Mouse (Mus musculus) liver, embryonic 15.5 days (tissue): ENCODE results near the gene Lgr6. TPM values are rescaled to one million over a fixed set of nuclear protein-coding genes. Genes with fewer than 3 reads are reported as not detected.

Experiments used
- ATAC-seq: fragments of 200-750 bp; cut with Nextera tagmentation; 2 replicates; pipeline ENCODE4 v1.8.0; 2017; ENCODE audit warnings: moderate number of reproducible peaks, mild to moderate bottlenecking, moderate library complexity; ENCODE audit not compliant: insufficient read depth
- H3K27ac ChIP-seq: fragments of 300-500 bp; sonication (generic); replicated peaks from 2 replicates; pipeline ENCODE4 v1.5.1; 2015; ENCODE audit warnings: mild to moderate bottlenecking, inconsistent platforms
- H3K27me3 ChIP-seq: fragments of 300-500 bp; sonication (generic); 2 replicates; pipeline ENCODE4 v1.6.1; 2015; ENCODE audit warnings: mild to moderate bottlenecking, inconsistent platforms
- H3K36me3 ChIP-seq: fragments of 300-500 bp; sonication (generic); replicated peaks from 2 replicates; pipeline ENCODE4 v1.6.1; 2015; ENCODE audit warnings: moderate library complexity, mild to moderate bottlenecking, inconsistent platforms
- H3K4me1 ChIP-seq: fragments of 300-500 bp; sonication (generic); replicated peaks from 2 replicates; pipeline ENCODE4 v1.6.1; 2015; ENCODE audit warnings: inconsistent platforms
- H3K4me2 ChIP-seq: fragments of 300-500 bp; sonication (generic); 2 replicates; pipeline ENCODE4 v1.6.1; 2015; ENCODE audit warnings: moderate library complexity, mild to moderate bottlenecking, inconsistent platforms
- H3K4me3 ChIP-seq: fragments of 300-500 bp; sonication (generic); replicated peaks from 2 replicates; pipeline ENCODE4 v1.5.1; 2015; ENCODE audit warnings: mild to moderate bottlenecking, inconsistent platforms
- H3K9ac ChIP-seq: fragments of 300-500 bp; sonication (generic); 2 replicates; pipeline ENCODE4 v1.6.1; 2015; ENCODE audit warnings: moderate library complexity, mild to moderate bottlenecking, inconsistent platforms
- H3K9me3 ChIP-seq: fragments of 300-500 bp; sonication (generic); replicated peaks from 2 replicates; pipeline ENCODE4 v1.6.1; 2016; ENCODE audit warnings: inconsistent platforms
- WGBS: fragments of 180-500 bp; shearing (Covaris S2); methylation state at CpG from one replicate; pipeline ENCODE4 v1.1.7; 2015; ENCODE audit warnings: mixed read lengths; ENCODE audit not compliant: insufficient replicate concordance; 5-methylcytosine and 5-hydroxymethylcytosine counted together
- polyA plus RNA-seq: library from polyadenylated mRNA; unstranded; fragments of >200 nt; fragmentation: Nextera tagmentation; extraction: Ambion mirVana; gene quantifications from 2 replicates; pipeline ENCODE4 v1.2.1, GENCODE M21; 2015

Gene Lgr6
- polyA plus RNA-seq, 1 experiment from 2014 or later, result 0.18 TPM

DNA sequence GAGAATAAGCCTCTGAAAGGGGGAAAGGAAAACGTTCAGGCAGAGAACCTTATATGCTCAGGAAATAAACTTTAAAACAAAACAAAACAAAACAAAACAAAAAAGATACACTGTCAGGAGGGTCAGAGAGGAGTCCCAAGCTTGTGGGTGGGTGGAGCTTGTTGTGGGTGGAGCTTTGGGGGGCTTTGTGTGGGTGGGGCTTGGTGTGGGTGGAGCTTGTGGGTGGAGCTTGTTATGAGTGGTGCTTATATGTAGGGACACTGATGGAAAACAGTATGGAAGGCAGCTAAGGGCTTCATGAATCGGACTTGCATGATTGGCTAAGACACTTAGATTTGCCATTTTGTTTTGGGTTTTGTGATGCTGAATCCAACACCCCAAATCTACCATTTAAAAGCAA is 34.8 kb upstream of the Lgr6 start:
- Histone ChIP-seq H3K9ac (no peak overlapping the region), H3K9me3 (no peaks in the 10 kb centered on the region), H3K27ac (no peak overlapping the region), H3K27me3 (peaks cover under 1% of the 10 kb centered on the region; the same call in 1 of the 2 replicates), H3K4me3 (no peak overlapping the region), H3K36me3 (peaks cover 11% of the 10 kb centered on the region; the same call in 1 of the 2 replicates), H3K4me1 (no peaks in the 10 kb centered on the region; the same call in 1 of the 2 replicates), H3K4me2 (no peak overlapping the region)
- WGBS, result 74% methylated on average over 2 of the region's 2 CpGs
- no peak for ATAC-seq

DNA sequence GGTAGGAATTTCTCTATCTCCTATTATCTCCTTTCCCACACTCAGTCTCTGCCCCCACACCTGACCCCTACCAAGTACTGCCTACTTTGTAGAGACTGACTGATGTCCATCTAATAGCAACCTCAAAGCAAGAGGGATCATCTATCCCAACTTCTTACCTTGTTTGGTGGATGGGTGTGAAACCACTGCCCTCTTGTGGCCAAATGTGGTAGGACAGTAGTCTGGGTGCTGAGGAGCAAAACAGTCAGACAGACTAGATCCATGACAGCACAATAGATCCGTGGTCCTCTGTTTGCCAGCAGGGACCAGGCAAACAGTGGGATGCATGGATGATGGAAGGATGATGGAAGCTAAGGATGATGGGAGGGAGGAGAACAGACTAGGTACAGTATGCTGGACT is 31.4 kb upstream of the Lgr6 start:
- 0 out of 2 replicates have a peak, but pooled peaks cover 8% of the 10 kb centered on the region for H3K36me3 ChIP-seq
- WGBS, result 6% methylated on average over 1 of the region's 1 CpGs
- no peak overlapping the region for H3K27ac ChIP-seq
- no peaks in the 10 kb centered on the region for H3K27me3 ChIP-seq
- no peak overlapping the region for H3K9ac ChIP-seq
- no peaks in the 10 kb centered on the region for H3K9me3 ChIP-seq
- no peak for ATAC-seq
- peaks cover 33% of the 10 kb centered on the region for H3K4me1 ChIP-seq
- no peak overlapping the region for H3K4me2 ChIP-seq
- H3K4me3 ChIP-seq, result no peak overlapping the region

DNA sequence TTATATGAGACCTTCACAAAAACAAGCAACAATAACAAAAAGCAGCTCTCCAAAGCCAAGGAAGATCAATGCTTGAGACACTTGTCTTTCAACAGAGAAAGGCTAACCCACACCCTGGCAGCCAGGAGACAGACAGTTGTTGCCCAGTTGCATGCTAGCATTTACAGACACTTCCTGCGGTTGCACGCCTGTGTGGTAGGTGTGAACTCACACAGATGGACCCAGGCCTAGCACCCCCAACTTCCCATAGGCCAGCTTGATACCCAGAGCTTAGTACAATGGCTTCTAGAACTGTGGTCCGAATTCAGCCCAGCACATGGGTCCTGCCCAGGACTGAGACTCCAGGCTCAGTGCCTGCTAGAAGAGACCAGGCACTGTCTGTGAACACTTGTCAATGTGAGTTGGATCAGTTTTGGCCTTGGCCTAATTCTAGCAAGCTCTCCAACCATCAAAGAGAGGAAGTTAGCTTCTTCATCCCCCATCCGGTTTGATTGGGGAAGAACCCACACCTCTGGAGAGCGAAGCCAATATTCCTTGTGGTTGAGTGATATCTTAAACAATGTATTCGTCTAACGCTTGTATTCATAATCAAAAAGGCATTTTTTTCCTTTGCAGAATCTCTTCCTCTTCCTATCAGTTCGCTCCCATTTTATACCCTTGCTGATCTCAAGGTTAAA is 30.2 kb upstream of the Lgr6 start:
- ATAC-seq, result no peak
- H3K4me2 ChIP-seq, result no peak overlapping the region

DNA sequence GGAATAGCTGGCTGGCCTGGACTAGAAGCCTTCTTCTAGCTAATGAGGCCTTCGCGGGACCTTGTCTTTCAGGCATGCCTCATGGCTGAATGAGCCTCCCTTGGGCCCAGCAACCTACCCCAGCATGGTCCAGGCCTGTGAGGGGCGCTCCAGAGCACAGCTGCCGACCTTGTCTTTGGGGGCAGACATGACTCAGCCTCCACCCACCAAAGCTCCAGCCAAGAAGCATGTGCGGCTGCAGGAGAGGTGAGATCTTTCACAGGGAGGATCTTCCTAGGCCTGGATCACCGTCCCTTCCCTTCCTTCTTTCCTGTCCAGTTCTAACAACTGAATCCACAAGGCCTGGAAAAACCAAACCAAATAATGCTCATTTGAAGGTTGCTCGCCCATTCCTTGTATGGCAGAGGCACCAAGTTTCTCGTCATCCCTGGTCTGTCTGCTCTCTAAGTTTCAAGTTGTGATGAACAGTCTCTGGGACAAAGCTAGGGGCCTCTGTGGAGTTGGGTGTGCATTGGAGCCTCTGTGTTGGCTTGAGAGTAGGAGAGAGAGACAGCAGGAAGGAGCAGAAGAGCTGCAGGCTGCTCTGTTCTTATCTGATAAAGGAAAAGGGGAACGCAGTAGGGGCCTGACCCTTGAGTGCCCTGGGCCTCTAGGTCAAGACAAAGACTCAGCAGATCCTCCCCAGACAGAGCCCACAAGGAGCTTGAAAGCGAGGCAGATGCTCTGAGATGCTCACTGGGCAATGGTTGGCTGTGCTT is 28.8 kb upstream of the Lgr6 start:
- WGBS, result 23% methylated on average over 10 of the region's 10 CpGs
- Histone ChIP-seq H3K27me3 (peaks cover 9% of the 10 kb centered on the region), H3K4me3 (peak overlapping the region; percentile 41), H3K27ac (peak overlapping the region; percentile 75), H3K9me3 (no peaks in the 10 kb centered on the region), H3K4me1 (peaks cover 50% of the 10 kb centered on the region), H3K4me2 (peak overlapping the region; percentile 61), H3K9ac (0 out of 2 replicates have a peak overlapping the region, but pooled peaks have one; percentile 33), H3K36me3 (no peaks in the 10 kb centered on the region)
- ATAC-seq, result no peak; the same call in 1 of the 2 replicates

More for the DNA sequence above, 30.2 kb upstream of the Lgr6 start:
- WGBS, result 45% methylated on average over 8 of the region's 8 CpGs
- Histone ChIP-seq H3K27ac (no peak overlapping the region), H3K4me3 (no peak overlapping the region), H3K36me3 (0 out of 2 replicates have a peak, but pooled peaks cover 3% of the 10 kb centered on the region), H3K9me3 (no peaks in the 10 kb centered on the region), H3K4me1 (peaks cover 42% of the 10 kb centered on the region), H3K27me3 (no peaks in the 10 kb centered on the region), H3K9ac (no peak overlapping the region)

DNA sequence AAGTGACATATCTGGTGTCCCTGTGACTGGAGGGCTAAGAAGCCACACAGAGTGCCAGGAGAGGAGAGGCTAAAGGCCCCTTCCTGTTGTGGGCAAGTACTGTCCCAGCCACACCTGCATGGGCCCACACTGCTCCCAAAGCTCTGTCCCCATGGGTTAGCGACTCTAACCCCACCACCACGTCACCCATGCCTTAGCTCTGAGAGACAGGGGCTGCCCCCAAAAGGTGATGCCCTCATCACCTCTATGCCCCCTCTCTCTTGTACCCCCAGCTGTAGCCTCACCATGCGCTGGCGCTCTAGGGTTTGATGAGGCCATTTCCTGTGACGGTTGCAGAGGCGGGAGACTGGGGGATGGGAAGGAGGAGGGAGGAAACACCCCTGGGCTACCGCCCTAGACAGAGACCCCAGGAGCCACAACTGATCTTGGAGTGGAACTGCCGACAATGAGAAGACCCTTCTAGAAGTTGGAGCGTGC is 27.9 kb upstream of the Lgr6 start:
- Histone ChIP-seq H3K9me3 (no peaks in the 10 kb centered on the region), H3K27ac (peak overlapping the region; percentile 75), H3K4me1 (peaks cover 50% of the 10 kb centered on the region), H3K9ac (peak overlapping the region; percentile 33), H3K4me3 (peak overlapping the region; percentile 41), H3K36me3 (no peaks in the 10 kb centered on the region), H3K4me2 (peak overlapping the region; percentile 61), H3K27me3 (peaks cover 9% of the 10 kb centered on the region)
- WGBS, result 16% methylated on average over 9 of the region's 9 CpGs
- ATAC-seq, result peak; percentile 60

DNA sequence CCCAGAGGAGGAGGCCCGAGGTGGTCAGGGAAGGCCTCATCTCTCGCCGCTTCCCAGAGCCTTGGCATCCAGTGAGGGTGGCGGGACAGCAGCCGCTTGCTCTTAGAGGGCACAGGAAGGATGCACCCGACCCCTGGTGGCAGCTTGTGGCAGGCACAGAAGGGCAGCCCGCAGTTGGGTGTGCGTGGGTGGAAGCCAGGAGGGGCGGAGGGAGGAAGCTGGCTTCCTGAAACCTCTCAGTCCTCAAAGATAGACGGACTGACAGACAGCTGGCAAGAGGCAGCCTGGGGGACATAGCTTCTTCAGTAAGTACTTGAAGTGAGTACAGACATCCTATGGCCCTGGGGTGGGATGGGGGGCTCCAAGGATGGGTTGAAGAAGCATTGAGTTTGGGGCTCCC is 27.4 kb upstream of the Lgr6 start, which contains the start of gene Ptpn7:
Ptpn7 (plus strand) TSS at position 228 of the 400 bp plus-strand sequence.
- Histone ChIP-seq H3K4me1 (peaks cover 50% of the 10 kb centered on the region), H3K27me3 (peaks cover 9% of the 10 kb centered on the region), H3K27ac (peak within 1 kb of the TSS; percentile 75), H3K9me3 (no peaks in the 10 kb centered on the region), H3K9ac (peak within 1 kb of the TSS; percentile 33), H3K36me3 (no peaks in the 10 kb centered on the region), H3K4me3 (peak within 1 kb of the TSS; percentile 41), H3K4me2 (peak within 1 kb of the TSS; percentile 61)
- ATAC-seq, result peak; percentile 68
- 4% methylated on average over 10 of the region's 10 CpGs for WGBS

DNA sequence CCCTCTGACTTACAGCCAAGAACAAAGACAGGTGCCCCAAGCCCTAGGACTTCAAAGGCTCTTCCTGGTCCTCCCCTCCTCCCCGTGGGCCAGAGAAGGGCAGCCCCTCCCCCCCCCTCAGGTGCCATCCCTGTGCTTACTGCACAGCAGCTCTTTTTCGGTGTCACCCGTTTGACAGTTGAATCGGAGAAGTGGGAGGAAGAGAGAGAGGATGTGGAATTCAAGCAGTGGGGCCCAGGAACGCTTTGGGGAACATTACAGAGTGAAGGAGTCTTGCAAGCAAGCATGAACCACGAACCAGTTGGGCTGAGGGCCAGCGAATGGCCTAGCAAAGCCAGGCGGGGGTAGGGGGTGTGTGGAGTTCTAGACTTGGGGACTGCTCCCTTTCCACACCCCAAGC is 26.5 kb upstream of the Lgr6 start:
- no peaks in the 10 kb centered on the region for H3K36me3 ChIP-seq
- H3K9ac ChIP-seq, result no peak overlapping the region; the same call in 1 of the 2 replicates
- peaks cover 50% of the 10 kb centered on the region for H3K4me1 ChIP-seq
- no peaks in the 10 kb centered on the region for H3K9me3 ChIP-seq
- H3K27me3 ChIP-seq, result peaks cover 9% of the 10 kb centered on the region
- peak overlapping the region; percentile 75 for H3K27ac ChIP-seq
- H3K4me2 ChIP-seq, result peak overlapping the region; percentile 61
- no peak overlapping the region for H3K4me3 ChIP-seq
- 8% methylated on average over 8 of the region's 8 CpGs for WGBS
- ATAC-seq, result no peak

DNA sequence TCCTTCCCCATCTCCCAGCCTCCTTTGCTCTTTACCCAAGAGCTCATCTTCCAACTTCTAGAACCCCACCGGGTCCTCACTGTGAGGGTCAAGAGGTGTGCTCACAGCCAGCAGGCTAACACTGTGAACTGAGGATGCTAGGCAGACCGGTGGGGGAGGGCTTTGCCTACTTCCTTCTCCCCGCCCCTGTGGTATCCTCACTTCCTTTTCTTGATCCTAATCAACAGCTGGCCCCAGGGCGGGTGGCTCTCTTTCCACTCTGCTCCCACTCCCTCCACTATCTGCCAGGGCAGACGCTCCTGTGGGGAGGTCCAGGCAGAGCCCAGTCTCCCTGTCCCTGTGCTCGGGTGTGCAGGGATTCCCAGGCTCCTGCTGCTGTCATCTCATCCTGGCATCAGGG is 26.0 kb upstream of the Lgr6 start:
- H3K36me3 ChIP-seq, result no peaks in the 10 kb centered on the region
- H3K27me3 ChIP-seq, result peaks cover 9% of the 10 kb centered on the region
- H3K4me2 ChIP-seq, result peak overlapping the region; percentile 61
- peak overlapping the region; percentile 75 for H3K27ac ChIP-seq
- no peak for ATAC-seq
- WGBS, result 2% methylated on average over 6 of the region's 6 CpGs
- H3K4me3 ChIP-seq, result no peak overlapping the region
- peaks cover 50% of the 10 kb centered on the region for H3K4me1 ChIP-seq
- no peaks in the 10 kb centered on the region for H3K9me3 ChIP-seq
- H3K9ac ChIP-seq, result no peak overlapping the region

DNA sequence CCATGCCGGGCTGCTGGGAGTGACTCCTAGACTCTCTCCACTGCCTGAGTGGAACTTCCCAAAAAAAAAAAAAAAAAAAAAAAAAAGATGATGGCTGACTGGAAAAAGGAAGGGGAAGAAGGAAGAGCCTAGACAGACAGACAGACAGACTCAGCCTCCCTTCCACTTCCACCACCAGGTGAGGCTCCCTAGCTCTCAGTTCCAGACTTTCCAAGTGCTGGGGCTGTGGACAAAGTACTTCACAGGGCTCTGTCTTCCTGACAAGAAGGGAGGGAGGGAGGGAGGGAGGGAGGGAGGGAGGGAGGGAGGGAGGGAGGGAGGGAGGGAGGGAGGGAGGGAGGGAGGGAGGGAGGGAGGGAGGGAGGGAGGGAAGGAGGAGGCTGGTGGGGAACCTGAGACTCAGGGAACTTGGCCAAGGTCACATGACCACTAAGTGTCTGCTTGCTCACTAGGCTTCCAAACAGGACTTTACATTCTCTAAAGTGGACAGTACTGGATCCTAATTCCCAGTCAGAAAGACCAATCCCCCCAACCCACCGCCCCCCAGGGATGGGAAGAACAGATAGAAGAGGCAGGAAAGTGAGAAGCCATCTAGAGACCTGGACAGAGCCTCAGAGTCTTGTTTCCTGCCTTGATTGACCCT is 25.4 kb upstream of the Lgr6 start:
- ATAC-seq, result no peak
- Histone ChIP-seq H3K4me3 (no peak overlapping the region), H3K4me2 (peak overlapping the region; percentile 61), H3K36me3 (no peaks in the 10 kb centered on the region), H3K27me3 (peaks cover 9% of the 10 kb centered on the region), H3K27ac (0 out of 2 replicates have a peak overlapping the region, but pooled peaks have one; percentile 75), H3K9me3 (no peaks in the 10 kb centered on the region), H3K4me1 (peaks cover 50% of the 10 kb centered on the region), H3K9ac (no peak overlapping the region)
- 10% methylated on average over 2 of the region's 2 CpGs for WGBS

DNA sequence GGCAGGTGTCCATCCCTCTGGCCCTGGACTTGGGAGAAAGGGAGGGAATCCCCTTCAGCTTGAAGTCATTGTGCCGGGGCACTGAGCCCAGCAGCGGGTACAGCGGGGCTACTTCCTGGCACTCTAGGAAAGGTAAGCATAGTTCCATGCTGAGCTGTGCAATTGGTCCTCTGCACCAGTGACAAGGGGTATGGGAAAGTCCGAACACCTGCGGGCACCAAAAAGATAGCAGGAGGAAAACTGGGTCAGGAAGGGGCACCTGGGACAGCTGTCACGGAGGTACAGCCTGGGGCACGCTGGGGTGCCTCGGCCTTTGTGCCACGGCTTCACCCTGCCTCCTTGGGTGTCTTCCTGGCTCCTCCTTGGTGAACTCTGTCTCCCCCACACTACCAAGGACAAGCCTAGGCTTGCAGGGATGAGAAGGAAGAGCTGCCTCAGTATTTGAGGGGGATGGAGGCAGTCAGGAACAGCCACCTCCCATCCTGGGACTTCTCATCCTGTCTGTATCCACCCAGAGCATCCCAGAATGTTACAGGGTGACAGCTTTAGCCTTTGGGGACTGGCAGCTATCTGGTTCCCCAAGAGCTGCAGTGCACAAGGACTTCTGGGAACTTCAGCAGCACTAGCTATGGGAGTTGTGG is 24.6 kb upstream of the Lgr6 start:
- Histone ChIP-seq H3K4me2 (no peak overlapping the region), H3K4me3 (no peak overlapping the region), H3K27ac (no peak overlapping the region), H3K9ac (no peak overlapping the region), H3K4me1 (peaks cover 49% of the 10 kb centered on the region), H3K9me3 (no peaks in the 10 kb centered on the region), H3K27me3 (peaks cover 9% of the 10 kb centered on the region), H3K36me3 (no peaks in the 10 kb centered on the region)
- no peak for ATAC-seq
- WGBS, result 59% methylated on average over 9 of the region's 9 CpGs
